Mouse (Mus musculus) cortical plate, adult 2 months (tissue): ENCODE results near the gene Slc38a1.

Experiments used
- CTCF ChIP-seq: fragments of 200-500 bp; IDR thresholded peaks from 2 replicates; pipeline ENCODE4 v1.5.1; 2011; ENCODE audit warnings: mild to moderate bottlenecking, control low read depth, low read length; ENCODE audit not compliant: insufficient read depth; ENCODE audit errors: extremely low read depth
- POLR2A ChIP-seq: fragments of 200-500 bp; IDR thresholded peaks from 2 replicates; pipeline ENCODE4 v1.6.1; 2011; ENCODE audit warnings: mild to moderate bottlenecking, low read length, control low read depth; ENCODE audit not compliant: insufficient read depth; ENCODE audit errors: extremely low read depth

- TF ChIP-seq CTCF (no peak), POLR2A (no peak)
Observed at GRCm38 (mm10) chr15:96608671-96609070, 34.0 kb downstream of the Slc38a1 start.
